Mouse (Mus musculus): ENCODE data around the gene Slc25a33.

The Slc25a33 gene

GRCm38 (mm10) chr4:149696189-149696971 lies 77.7 kb downstream of the Slc25a33 start:
- no peak for DNase-seq (ENCODE audit: low spot score)
